Mouse (Mus musculus): ENCODE measurements at regions not wholly inside any gene's neighbourhood (a gene's known extent, or its start where the extent isn't known, plus 50 kb on each side); places are given as distances from the start of the nearest gene placed in this dataset.
A peak's percentile ranks its signal among the peaks of the same experiment; 100 is the strongest.
"Not testable (repeated sequence)": the region's sequence is repeated elsewhere in the genome, so short reads cannot be mapped to it uniquely, and the experiment has no call there.

GRCm38 (mm10) chr3:22285904-22286303 is 209.5 kb downstream of the Tbl1xr1 start:
- H3K27ac ChIP-seq, result no peak overlapping the region
- DNase-seq (ENCODE audit: low spot score), result no peak
- no peaks in the 10 kb centered on the region for H3K27me3 ChIP-seq (ENCODE audit: low read depth, poor library complexity, severe bottlenecking)
- 92% methylated on average over 2 of the region's 2 CpGs for WGBS
- H3K4me1 ChIP-seq, result no peaks in the 10 kb centered on the region
- no peaks in the 10 kb centered on the region for H3K9me3 ChIP-seq (replicated peaks)
- no peaks in the 10 kb centered on the region for H3K36me3 ChIP-seq
- H3K4me3 ChIP-seq, result no peak overlapping the region

GRCm38 (mm10) chr3:22293466-22293865 is 217.0 kb downstream of the Tbl1xr1 start:
- H3K27me3 ChIP-seq (ENCODE audit: low read depth, poor library complexity, severe bottlenecking), result no peaks in the 10 kb centered on the region
- DNase-seq (ENCODE audit: low spot score), result no peak
- H3K9me3 ChIP-seq (replicated peaks), result no peaks in the 10 kb centered on the region
- WGBS, result 86% methylated on average over 3 of the region's 3 CpGs
- H3K4me1 ChIP-seq, result no peaks in the 10 kb centered on the region
- no peak overlapping the region for H3K27ac ChIP-seq
- H3K36me3 ChIP-seq, result no peaks in the 10 kb centered on the region
- H3K4me3 ChIP-seq, result no peak overlapping the region

- not testable (repeated sequence) for H3K27ac ChIP-seq; H3K4me1 ChIP-seq; H3K27me3 ChIP-seq (ENCODE audit: low read depth, poor library complexity, severe bottlenecking); H3K36me3 ChIP-seq; H3K9me3 ChIP-seq (replicated peaks); DNase-seq (ENCODE audit: low spot score); H3K4me3 ChIP-seq
- 93% methylated on average over 1 of the region's 1 CpGs for WGBS
Measured at GRCm38 (mm10) chr3:22294081-22294480, 217.6 kb downstream of the Tbl1xr1 start.

GRCm38 (mm10) chr3:22296925-22297324 is 220.5 kb downstream of the Tbl1xr1 start:
- WGBS, result 82% methylated on average over 1 of the region's 1 CpGs
- not testable (repeated sequence) for H3K4me3 ChIP-seq; H3K27me3 ChIP-seq (ENCODE audit: low read depth, poor library complexity, severe bottlenecking); H3K4me1 ChIP-seq; DNase-seq (ENCODE audit: low spot score); H3K9me3 ChIP-seq (replicated peaks); H3K36me3 ChIP-seq; H3K27ac ChIP-seq

- not testable (repeated sequence) for H3K36me3 ChIP-seq; H3K4me1 ChIP-seq; H3K4me3 ChIP-seq; H3K9me3 ChIP-seq (replicated peaks); H3K27ac ChIP-seq; H3K27me3 ChIP-seq (ENCODE audit: low read depth, poor library complexity, severe bottlenecking); DNase-seq (ENCODE audit: low spot score)
- 96% methylated on average over 1 of the region's 1 CpGs for WGBS
Measured at GRCm38 (mm10) chr3:22297831-22298230, 221.4 kb downstream of the Tbl1xr1 start.

GRCm38 (mm10) chr3:22300553-22300952 is 224.1 kb downstream of the Tbl1xr1 start:
- H3K9me3 ChIP-seq (replicated peaks), result no peaks in the 10 kb centered on the region
- no peak for DNase-seq (ENCODE audit: low spot score)
- H3K4me3 ChIP-seq, result no peak overlapping the region
- H3K36me3 ChIP-seq, result no peaks in the 10 kb centered on the region
- H3K4me1 ChIP-seq, result no peaks in the 10 kb centered on the region
- WGBS, result 88% methylated on average over 5 of the region's 5 CpGs
- H3K27ac ChIP-seq, result no peak overlapping the region
- H3K27me3 ChIP-seq (ENCODE audit: low read depth, poor library complexity, severe bottlenecking), result no peaks in the 10 kb centered on the region

- Histone ChIP-seq H3K9me3 (replicated peaks) (no peaks in the 10 kb centered on the region), H3K4me3 (no peak overlapping the region), H3K27ac (no peak overlapping the region), H3K4me1 (no peaks in the 10 kb centered on the region), H3K27me3 (ENCODE audit: low read depth, poor library complexity, severe bottlenecking) (no peaks in the 10 kb centered on the region), H3K36me3 (no peaks in the 10 kb centered on the region)
- 69% methylated on average over 5 of the region's 5 CpGs for WGBS
- DNase-seq (ENCODE audit: low spot score), result no peak
Measured at GRCm38 (mm10) chr3:22301991-22302517, 225.6 kb downstream of the Tbl1xr1 start.

- H3K36me3 ChIP-seq, result no peaks in the 10 kb centered on the region
Measured at GRCm38 (mm10) chr3:22304145-22304544, 227.7 kb downstream of the Tbl1xr1 start.

GRCm38 (mm10) chr3:22306624-22307023 is 230.2 kb downstream of the Tbl1xr1 start:
- H3K4me1 ChIP-seq, result no peaks in the 10 kb centered on the region
- H3K9me3 ChIP-seq (replicated peaks), result no peaks in the 10 kb centered on the region
- 77% methylated on average over 4 of the region's 4 CpGs for whole genome bisulfite sequencing
- H3K36me3 ChIP-seq, result no peaks in the 10 kb centered on the region
- H3K4me3 ChIP-seq, result no peak overlapping the region
- no peaks in the 10 kb centered on the region for H3K27me3 ChIP-seq (ENCODE audit: low read depth, poor library complexity, severe bottlenecking)
- no peak overlapping the region for H3K27ac ChIP-seq
- DNase-seq (ENCODE audit: low spot score), result no peak

More at GRCm38 (mm10) chr3:22304145-22304544, 227.7 kb downstream of the Tbl1xr1 start:
- DNase-seq (ENCODE audit: low spot score), result no peak
- H3K4me1 ChIP-seq, result no peaks in the 10 kb centered on the region
- H3K27ac ChIP-seq, result no peak overlapping the region
- 74% methylated on average over 1 of the region's 1 CpGs for WGBS
- H3K27me3 ChIP-seq (ENCODE audit: low read depth, poor library complexity, severe bottlenecking), result no peaks in the 10 kb centered on the region
- no peak overlapping the region for H3K4me3 ChIP-seq
- no peaks in the 10 kb centered on the region for H3K9me3 ChIP-seq (replicated peaks)

GRCm38 (mm10) chr3:22308962-22309361 is 232.5 kb downstream of the Tbl1xr1 start:
- no peaks in the 10 kb centered on the region for H3K9me3 ChIP-seq (replicated peaks)
- WGBS, result 16% methylated on average over 4 of the region's 4 CpGs
- H3K27ac ChIP-seq, result no peak overlapping the region
- no peaks in the 10 kb centered on the region for H3K4me1 ChIP-seq
- no peaks in the 10 kb centered on the region for H3K27me3 ChIP-seq (ENCODE audit: low read depth, poor library complexity, severe bottlenecking)
- peak; percentile 83 for DNase-seq (ENCODE audit: low spot score)
- no peak overlapping the region for H3K4me3 ChIP-seq
- no peaks in the 10 kb centered on the region for H3K36me3 ChIP-seq

- no peaks in the 10 kb centered on the region for H3K27me3 ChIP-seq (ENCODE audit: low read depth, poor library complexity, severe bottlenecking)
- WGBS, result 66% methylated on average over 10 of the region's 10 CpGs
- H3K27ac ChIP-seq, result no peak overlapping the region
- no peak for DNase-seq (ENCODE audit: low spot score)
- no peaks in the 10 kb centered on the region for H3K9me3 ChIP-seq (replicated peaks)
- no peaks in the 10 kb centered on the region for H3K36me3 ChIP-seq
- H3K4me1 ChIP-seq, result peaks cover 7% of the 10 kb centered on the region; the same call in 1 of the 2 replicates
- H3K4me3 ChIP-seq, result no peak overlapping the region
Measured at GRCm38 (mm10) chr3:22316466-22317185, 240.2 kb downstream of the Tbl1xr1 start.

- not testable (repeated sequence) for H3K4me1 ChIP-seq; H3K27me3 ChIP-seq (ENCODE audit: low read depth, poor library complexity, severe bottlenecking); H3K27ac ChIP-seq; H3K36me3 ChIP-seq; H3K9me3 ChIP-seq (replicated peaks); H3K4me3 ChIP-seq; DNase-seq (ENCODE audit: low spot score)
- WGBS, result 93% methylated on average over 1 of the region's 1 CpGs
Measured at GRCm38 (mm10) chr3:22320425-22320824, 244.0 kb downstream of the Tbl1xr1 start.

GRCm38 (mm10) chr3:22331240-22331639 is 254.8 kb downstream of the Tbl1xr1 start:
- DNase-seq (ENCODE audit: low spot score), result no peak
- Histone ChIP-seq H3K9me3 (replicated peaks) (no peaks in the 10 kb centered on the region), H3K36me3 (no peaks in the 10 kb centered on the region), H3K4me3 (no peak overlapping the region), H3K27me3 (ENCODE audit: low read depth, poor library complexity, severe bottlenecking) (no peaks in the 10 kb centered on the region), H3K27ac (no peak overlapping the region), H3K4me1 (no peaks in the 10 kb centered on the region)
- WGBS, result 71% methylated on average over 1 of the region's 1 CpGs

Measured in limb, embryonic 10.5 days (tissue).